Mouse (Mus musculus) intestine, embryonic 16.5 days (tissue): ENCODE measurements around the gene Shisa8. TPM values are rescaled to one million over a fixed set of nuclear protein-coding genes. Genes with fewer than 3 reads are reported as not detected.

ENCODE experiments used
- ATAC-seq: fragments of 200-750 bp; cut with Nextera tagmentation; 2 replicates; pipeline ENCODE4 v1.8.0; 2017; ENCODE audit warnings: moderate TSS enrichment, moderate library complexity
- H3K27ac ChIP-seq: fragments of 300-500 bp; sonication (generic); 2 replicates; pipeline ENCODE4 v1.5.1; 2014; ENCODE audit warnings: mild to moderate bottlenecking, low read length
- H3K27me3 ChIP-seq: fragments of 300-500 bp; sonication (generic); replicated peaks from 2 replicates; pipeline ENCODE4 v1.6.1; 2014; ENCODE audit warnings: low read length, control low read depth, mixed read lengths; ENCODE audit not compliant: control insufficient read depth, insufficient read depth
- H3K36me3 ChIP-seq: fragments of 300-500 bp; sonication (generic); 2 replicates; pipeline ENCODE4 v1.6.1; 2014; ENCODE audit warnings: low read length, control low read depth; ENCODE audit not compliant: control insufficient read depth, insufficient read depth
- H3K4me1 ChIP-seq: fragments of 300-500 bp; sonication (generic); 2 replicates; pipeline ENCODE4 v1.6.1; 2014; ENCODE audit warnings: low read length, control low read depth, mixed read lengths; ENCODE audit not compliant: control insufficient read depth, insufficient read depth
- H3K4me2 ChIP-seq: fragments of 300-500 bp; sonication (generic); 2 replicates; pipeline ENCODE4 v1.6.1; 2014; ENCODE audit warnings: low read depth, low read length, control low read depth
- H3K4me3 ChIP-seq: fragments of 300-500 bp; sonication (generic); 2 replicates; pipeline ENCODE4 v1.5.1; 2014; ENCODE audit warnings: mild to moderate bottlenecking, low read length
- H3K9ac ChIP-seq: fragments of 300-500 bp; sonication (generic); 2 replicates; pipeline ENCODE4 v1.6.1; 2014; ENCODE audit warnings: low read depth, low read length
- H3K9me3 ChIP-seq: fragments of 300-500 bp; sonication (generic); 2 replicates; pipeline ENCODE4 v1.6.1; 2016; ENCODE audit warnings: low read length, control low read depth; ENCODE audit not compliant: control insufficient read depth
- WGBS: fragments of 180-500 bp; shearing (Covaris S2); extraction: QIAGEN DNeasy Blood & Tissue Kit; methylation state at CpG from one replicate; pipeline ENCODE4 v1.1.7; 2014; 5-methylcytosine and 5-hydroxymethylcytosine counted together
- polyA plus RNA-seq: library from polyadenylated mRNA; unstranded; fragments of >200 nt; fragmentation: Nextera tagmentation; extraction: Ambion mirVana; gene quantifications from 2 replicates; pipeline ENCODE4 v1.2.1, GENCODE M21; 2015

Gene Shisa8
- polyA plus RNA-seq, 1 experiment from 2014 or later: 0.09 TPM

GRCm38 (mm10) chr15:82170437-82171377 lies 41.9 kb downstream of the Shisa8 start:
- H3K27ac ChIP-seq: 0 out of 2 replicates have a peak overlapping the region, but pooled peaks have one; percentile 19
- H3K36me3 ChIP-seq: peaks cover 18% of the 10 kb centered on the region
- H3K9me3 ChIP-seq: no peaks in the 10 kb centered on the region
- H3K4me2 ChIP-seq: no peak overlapping the region
- H3K4me3 ChIP-seq: no peak overlapping the region
- 69% methylated on average over 36 of the region's 36 CpGs for WGBS
- peak; percentile 75 for ATAC-seq
- H3K9ac ChIP-seq: no peak overlapping the region
- peaks cover 28% of the 10 kb centered on the region for H3K4me1 ChIP-seq
- H3K27me3 ChIP-seq: no peaks in the 10 kb centered on the region

DNA sequence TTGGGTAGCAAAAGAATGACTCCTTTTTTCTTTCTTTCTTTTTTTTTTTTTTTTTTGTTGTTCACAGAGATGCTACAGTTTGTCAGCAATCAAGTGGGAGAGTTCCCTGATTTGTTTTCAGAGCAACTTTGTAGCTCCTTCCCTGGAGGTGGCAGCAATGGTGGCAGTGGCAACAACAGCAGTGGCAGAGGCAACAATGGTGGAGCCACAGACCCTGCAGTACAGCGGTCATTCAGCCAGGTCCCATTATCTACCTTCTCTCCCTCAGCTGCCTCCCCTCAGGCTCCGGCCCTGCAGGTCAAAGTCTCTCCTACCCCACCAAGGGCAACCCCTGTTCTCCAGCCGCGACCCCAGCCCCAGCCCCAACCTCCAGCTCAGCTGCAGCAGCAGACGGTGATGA lies 42.9 kb downstream of the Shisa8 start:
- WGBS: 76% methylated on average over 5 of the region's 5 CpGs
- Histone ChIP-seq H3K4me2 (no peak overlapping the region), H3K9me3 (no peaks in the 10 kb centered on the region), H3K27me3 (no peaks in the 10 kb centered on the region), H3K27ac (no peak overlapping the region), H3K4me3 (no peak overlapping the region), H3K4me1 (peaks cover 35% of the 10 kb centered on the region), H3K36me3 (peaks cover 13% of the 10 kb centered on the region), H3K9ac (no peak overlapping the region)
- ATAC-seq: no peak

- Histone ChIP-seq H3K27ac (peak overlapping the region; percentile 86), H3K27me3 (no peaks in the 10 kb centered on the region), H3K4me1 (peaks cover 50% of the 10 kb centered on the region), H3K9me3 (no peaks in the 10 kb centered on the region), H3K4me3 (no peak overlapping the region), H3K9ac (0 out of 2 replicates have a peak overlapping the region, but pooled peaks have one; percentile 56), H3K4me2 (peak overlapping the region; percentile 38; the same call in 1 of the 2 replicates), H3K36me3 (peaks cover 4% of the 10 kb centered on the region; the same call in 1 of the 2 replicates)
- ATAC-seq: no peak
- WGBS: 60% methylated on average over 23 of the region's 23 CpGs
Observed at GRCm38 (mm10) chr15:82167201-82168168, 45.1 kb downstream of the Shisa8 start.

DNA sequence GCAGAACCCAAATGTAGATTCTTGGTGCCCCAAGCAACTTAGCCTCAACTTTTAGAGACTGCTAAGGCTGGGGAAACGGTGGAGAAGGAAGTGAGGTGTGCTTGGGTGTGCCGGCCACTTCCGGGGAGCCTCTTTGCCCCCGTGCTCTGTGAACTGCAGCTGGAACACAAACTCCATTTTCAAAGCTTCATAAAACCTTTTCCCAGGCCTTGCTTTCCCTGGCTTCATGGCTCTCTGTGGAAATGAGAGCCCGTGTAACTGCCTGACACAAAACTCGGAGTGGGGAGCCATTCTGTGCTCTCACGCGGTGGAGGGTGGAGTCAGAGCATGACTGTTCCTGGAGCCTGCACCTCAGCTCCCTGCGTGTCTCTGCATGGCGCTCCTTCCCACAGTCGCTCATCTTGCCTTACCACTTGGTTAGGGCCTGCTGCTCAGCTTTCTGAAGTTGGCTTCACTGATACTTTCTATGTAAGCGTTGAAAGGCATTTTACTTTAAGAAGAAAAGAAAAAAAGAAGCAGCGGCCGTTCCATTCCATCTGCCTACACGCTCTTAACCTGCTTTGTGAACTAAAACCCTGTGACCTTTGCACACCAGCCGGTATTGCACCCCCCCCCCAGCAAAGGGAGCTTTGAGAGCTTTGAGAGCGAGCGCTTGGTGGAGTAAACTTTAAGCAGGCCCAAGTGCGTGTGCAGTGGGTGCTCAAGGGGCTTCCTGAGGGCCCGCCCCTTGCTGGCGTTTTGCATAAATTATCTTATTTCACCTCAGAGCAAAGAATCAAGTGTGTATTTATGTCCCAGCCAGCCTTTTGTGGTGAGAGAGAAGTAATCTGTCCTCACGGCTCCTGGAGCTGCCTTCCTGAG lies 46.1 kb downstream of the Shisa8 start:
- no peak for ATAC-seq
- peaks cover 4% of the 10 kb centered on the region; the same call in 1 of the 2 replicates for H3K36me3 ChIP-seq
- H3K4me2 ChIP-seq: peak overlapping the region; percentile 38
- peak overlapping the region; percentile 86 for H3K27ac ChIP-seq
- peaks cover 52% of the 10 kb centered on the region for H3K4me1 ChIP-seq
- peak overlapping the region; percentile 56 for H3K9ac ChIP-seq
- peak overlapping the region; percentile 17 for H3K4me3 ChIP-seq
- H3K9me3 ChIP-seq: no peaks in the 10 kb centered on the region
- WGBS: 46% methylated on average over 22 of the region's 22 CpGs
- H3K27me3 ChIP-seq: no peaks in the 10 kb centered on the region

- Histone ChIP-seq H3K4me2 (peak overlapping the region; percentile 38), H3K36me3 (peaks cover 4% of the 10 kb centered on the region; the same call in 1 of the 2 replicates), H3K9me3 (no peaks in the 10 kb centered on the region), H3K4me1 (peaks cover 61% of the 10 kb centered on the region), H3K27ac (peak overlapping the region; percentile 86), H3K4me3 (no peak overlapping the region), H3K9ac (peak overlapping the region; percentile 56; the same call in 1 of the 2 replicates), H3K27me3 (no peaks in the 10 kb centered on the region)
- ATAC-seq: peak; percentile 70
- WGBS: 52% methylated on average over 8 of the region's 8 CpGs
Observed at GRCm38 (mm10) chr15:82165332-82166239, 47.0 kb downstream of the Shisa8 start.

DNA sequence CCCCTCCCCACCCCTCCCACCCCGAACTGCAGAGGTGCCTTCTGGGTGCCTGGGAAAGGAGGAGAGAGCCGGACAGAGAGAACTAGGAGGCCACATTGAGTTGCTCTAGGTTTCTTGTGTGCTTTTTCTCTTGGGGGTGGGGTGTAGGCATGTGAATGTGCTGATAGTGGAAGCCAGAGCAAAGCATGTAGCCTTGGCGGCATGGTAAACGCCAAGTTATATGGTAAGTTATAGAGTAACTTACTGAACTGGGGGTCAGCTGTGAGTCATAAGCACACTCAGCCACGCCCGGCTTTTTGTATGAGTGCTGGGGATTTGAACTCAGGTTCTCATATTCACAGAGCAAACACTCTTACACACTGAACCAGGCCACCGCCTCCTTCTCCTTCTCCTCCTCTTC lies 48.1 kb downstream of the Shisa8 start:
- peaks cover 68% of the 10 kb centered on the region for H3K4me1 ChIP-seq

GRCm38 (mm10) chr15:82164061-82164399 lies 48.6 kb downstream of the Shisa8 start:
- peak overlapping the region; percentile 26; the same call in 1 of the 2 replicates for H3K9ac ChIP-seq
- H3K4me2 ChIP-seq: peak overlapping the region; percentile 39
- H3K4me3 ChIP-seq: no peak overlapping the region
- peak overlapping the region; percentile 86 for H3K27ac ChIP-seq
- no peaks in the 10 kb centered on the region for H3K27me3 ChIP-seq
- ATAC-seq: peak; percentile 39
- peaks cover 73% of the 10 kb centered on the region for H3K4me1 ChIP-seq
- H3K9me3 ChIP-seq: no peaks in the 10 kb centered on the region
- 57% methylated on average over 4 of the region's 4 CpGs for WGBS
- H3K36me3 ChIP-seq: no peaks in the 10 kb centered on the region

More for the DNA sequence above, 48.1 kb downstream of the Shisa8 start:
- H3K9ac ChIP-seq: peak overlapping the region; percentile 26; the same call in 1 of the 2 replicates
- H3K27ac ChIP-seq: peak overlapping the region; percentile 86
- no peaks in the 10 kb centered on the region for H3K9me3 ChIP-seq
- H3K27me3 ChIP-seq: no peaks in the 10 kb centered on the region
- no peaks in the 10 kb centered on the region for H3K36me3 ChIP-seq
- 53% methylated on average over 7 of the region's 7 CpGs for WGBS
- H3K4me3 ChIP-seq: no peak overlapping the region
- H3K4me2 ChIP-seq: peak overlapping the region; percentile 39
- ATAC-seq: peak; percentile 77
